In the genomic region with DNA sequence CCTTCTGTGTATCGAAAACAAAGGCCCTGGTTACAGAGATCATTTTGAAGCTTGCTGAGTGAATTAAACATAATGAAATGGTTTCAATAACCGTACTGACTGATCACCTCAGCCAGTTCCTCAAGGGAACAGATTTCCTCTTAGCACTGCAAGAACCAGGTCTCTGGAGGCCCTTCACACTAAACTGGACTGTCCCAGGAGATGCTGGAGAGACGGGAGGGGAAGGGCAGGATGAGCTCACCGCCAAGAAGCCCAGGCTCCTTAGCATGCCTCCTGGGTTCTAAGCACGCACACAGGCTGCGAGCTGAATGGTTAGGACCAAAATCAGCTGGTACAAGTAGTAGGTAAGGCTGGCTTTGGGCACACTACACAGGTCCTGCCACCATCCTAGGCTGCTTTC, we compare ENCODE assay signal across 12 mouse cellular contexts.
"Had no signal": no experiment of that assay in that cellular context is flagged by ENCODE, and none has a peak within 500 bp of the region (broad histone marks: within the 10 kb centered on the region; RNA-seq: fewer than 3 reads in every experiment).

No protein-coding gene starts in this region.

- H3K36me3 ChIP-seq: midbrain, embryonic 15.5 days had no signal

- H3K4me3 ChIP-seq: kidney, embryonic 15.5 days; left cerebral cortex, adult 2 months; liver, embryonic 13.5 days; midbrain, embryonic 12.5 days; midbrain, embryonic 15.5 days had no signal

- H3K9ac ChIP-seq: kidney, embryonic 15.5 days; liver, embryonic 13.5 days; midbrain, embryonic 12.5 days; midbrain, embryonic 15.5 days had no signal

- H3K27me3 ChIP-seq: kidney, embryonic 15.5 days; liver, embryonic 13.5 days; midbrain, embryonic 12.5 days; midbrain, embryonic 15.5 days had no signal

- H3K9me3 ChIP-seq: kidney, embryonic 15.5 days; liver, embryonic 13.5 days; midbrain, embryonic 12.5 days; midbrain, embryonic 15.5 days had no signal

- DNase-seq: kidney, postnatal 10 days; kidney, postnatal 36 days; layer of hippocampus, postnatal 36 days; liver, embryonic 13.5 days; lung, adult 2 months; thymus, adult 18-20 months; thymus, postnatal 36 days had no signal

- ATAC-seq: midbrain, embryonic 15.5 days had no signal

- H3K27ac ChIP-seq: kidney, embryonic 15.5 days; left cerebral cortex, adult 2 months; liver, embryonic 13.5 days; macrophage; midbrain, embryonic 12.5 days; midbrain, embryonic 15.5 days had no signal

- H3K4me2 ChIP-seq: kidney, embryonic 15.5 days; liver, embryonic 13.5 days; midbrain, embryonic 12.5 days; midbrain, embryonic 15.5 days had no signal
